Mouse (Mus musculus): Measurements from ENCODE around the gene Uchl3. TPM values are rescaled to one million over a fixed set of nuclear protein-coding genes. Genes with fewer than 3 reads are reported as not detected.

Uchl3 gene
- total RNA-seq, 2 experiments from 2014 or later: 37.4 to 37.6 TPM

DNA sequence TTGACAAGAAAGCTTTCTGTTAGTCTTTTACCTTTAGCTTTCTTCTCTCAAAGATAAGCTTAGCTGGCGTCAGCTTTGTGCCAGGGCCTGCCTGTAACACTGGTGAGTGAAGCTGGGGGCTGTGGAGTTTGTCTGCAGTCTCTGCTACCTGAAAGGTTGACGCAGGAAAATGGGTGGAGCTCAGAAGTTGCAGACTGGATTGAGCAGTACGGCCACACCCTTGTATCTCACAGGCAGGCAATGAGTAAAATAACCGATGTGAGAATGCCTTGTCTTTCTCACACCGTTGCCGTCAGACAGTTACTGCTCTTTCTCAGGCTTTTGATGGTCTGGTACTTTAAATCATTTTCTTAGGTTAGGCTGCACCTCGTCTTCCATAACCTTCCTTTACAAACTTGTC, 12.3 kb downstream of the Uchl3 start:
- DNase-seq (ENCODE audit: low spot score in 2 of 2): no peak

GRCm38 (mm10) chr14:101666536-101666935, 12.8 kb downstream of the Uchl3 start:
- no peak for DNase-seq (ENCODE audit: low spot score in 2 of 2)

GRCm38 (mm10) chr14:101668626-101669025, 14.9 kb downstream of the Uchl3 start:
- no peak for DNase-seq (ENCODE audit: low spot score in 2 of 2)

- no peak for DNase-seq (ENCODE audit: low spot score in 2 of 2)
Measured at GRCm38 (mm10) chr14:101672226-101672625, 18.5 kb downstream of the Uchl3 start.

DNA sequence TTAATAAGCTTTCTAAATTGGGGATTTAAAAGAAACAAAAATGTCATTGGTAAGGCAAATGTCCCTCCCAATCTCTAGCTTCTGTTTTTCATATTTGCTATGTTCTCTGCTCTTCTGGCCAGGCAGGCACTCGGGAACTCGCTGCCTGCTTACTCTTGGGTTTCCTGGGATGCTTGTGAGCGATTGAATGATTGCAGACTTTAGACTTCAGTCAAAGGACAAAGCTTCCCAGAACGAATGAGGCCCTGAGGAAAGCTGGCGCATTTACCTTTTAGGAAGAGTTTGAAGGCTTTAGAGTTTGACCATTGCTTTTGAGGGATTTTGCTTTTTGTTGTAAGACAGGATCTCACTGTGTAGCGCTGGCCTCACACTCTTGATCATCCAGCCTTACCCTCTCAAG, 33.9 kb downstream of the Uchl3 start:
- no peak for DNase-seq (ENCODE audit: low spot score in 2 of 2)

GRCm38 (mm10) chr14:101688406-101688805, 34.6 kb downstream of the Uchl3 start:
- DNase-seq (ENCODE audit: low spot score in 2 of 2): no peak

- no peak for DNase-seq (ENCODE audit: low spot score in 2 of 2)
Measured at GRCm38 (mm10) chr14:101704479-101704878, 50.7 kb downstream of the Uchl3 start.

DNA sequence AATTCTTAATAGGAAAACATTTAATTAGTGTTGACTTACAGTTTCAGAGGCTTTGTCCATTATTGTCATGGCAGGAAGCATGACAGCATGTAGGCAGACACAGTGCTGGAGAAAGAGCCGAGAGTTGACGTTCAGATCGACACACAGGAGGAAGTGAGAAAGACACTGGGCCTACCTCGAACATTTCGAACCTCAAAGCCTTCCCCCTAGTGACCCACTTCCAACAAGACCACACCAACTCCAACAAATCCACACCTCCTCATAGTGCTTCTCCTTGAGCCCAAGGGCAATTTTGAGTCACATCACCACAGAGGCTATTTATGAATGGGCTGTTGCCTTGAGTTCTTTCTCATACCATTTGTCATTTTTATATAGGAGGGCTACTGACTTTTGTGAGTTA, 53.3 kb downstream of the Uchl3 start:
- no peak for DNase-seq (ENCODE audit: low spot score in 2 of 2)

- no peak for DNase-seq (ENCODE audit: low spot score in 2 of 2)
Measured at GRCm38 (mm10) chr14:101714414-101714813, 60.6 kb downstream of the Uchl3 start.

- DNase-seq (ENCODE audit: low spot score in 2 of 2): peak; percentile 26 to 38
Measured at GRCm38 (mm10) chr14:101729237-101729971, 75.6 kb downstream of the Uchl3 start, which contains the start of the genes Gm9922 and Lmo7. Gene Gm9922 (minus strand): TSS chr14:101729814. Gene Lmo7 (plus strand): TSS chr14:101729957.

DNA sequence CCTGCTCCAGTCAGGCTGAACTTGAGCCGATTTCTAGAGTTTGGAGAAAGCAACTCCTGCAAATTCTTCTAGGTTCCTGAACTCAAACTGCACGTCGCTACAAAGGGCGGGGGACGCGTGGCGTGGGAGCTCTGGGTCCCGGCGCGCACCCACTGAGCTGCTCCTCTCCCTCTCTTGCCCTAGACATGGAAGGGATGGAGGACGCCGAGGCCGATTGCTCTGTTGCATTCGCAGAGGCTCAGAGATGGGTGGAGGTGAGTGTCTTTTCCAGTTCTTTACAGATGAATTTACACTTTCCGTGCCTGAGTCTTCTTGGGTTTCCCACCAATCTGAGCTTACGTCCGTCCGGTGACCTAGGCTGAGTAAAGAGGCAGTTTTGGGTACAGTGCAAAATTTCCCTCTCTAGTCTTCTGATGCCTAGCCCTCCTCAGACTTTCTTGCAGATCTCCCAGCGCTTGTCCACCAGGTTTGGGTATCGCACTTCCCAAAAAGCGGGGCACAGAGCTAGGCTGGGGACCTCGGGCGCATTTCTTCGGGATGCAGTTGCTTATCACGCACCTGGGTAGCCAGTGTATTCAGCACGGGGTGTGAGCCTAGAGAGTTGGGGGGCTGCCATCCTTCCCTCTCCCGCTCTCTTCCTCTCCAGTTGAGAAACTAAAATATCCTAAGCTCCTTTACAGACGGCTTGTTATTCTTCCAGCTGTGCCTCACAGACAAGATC, 76.4 kb downstream of the Uchl3 start:
- no peak for DNase-seq (ENCODE audit: low spot score in 2 of 2)

- DNase-seq (ENCODE audit: low spot score in 2 of 2): no peak
Measured at GRCm38 (mm10) chr14:101733542-101734303, 80.0 kb downstream of the Uchl3 start.

GRCm38 (mm10) chr14:101737501-101737900, 83.7 kb downstream of the Uchl3 start:
- DNase-seq (ENCODE audit: low spot score in 2 of 2): no peak

Other genes with a start within 250 kb of the Uchl3 start
- 10 to 100 TPM; 63.4 to 65.0 TPM for gene Tbc1d4, start 44.8 kb upstream of the Uchl3 start, total RNA-seq (2021)
- gene Commd6, start 13.3 kb upstream of the Uchl3 start, total RNA-seq (2021): 10 to 100 TPM; 69.8 to 70.0 TPM
- gene Gm9922, start 75.8 kb downstream of the Uchl3 start, total RNA-seq (2021): 1 to 10 TPM; 2.5 to 3.2 TPM
- 10 to 100 TPM; 30.0 to 30.8 TPM for gene Lmo7, start 76.0 kb downstream of the Uchl3 start, total RNA-seq (2021)